Mouse (Mus musculus): Measurements from ENCODE around the gene C2cd5. TPM values are rescaled to one million over a fixed set of nuclear protein-coding genes. Genes with fewer than 3 reads are reported as not detected.

Gene C2cd5
- polyA plus RNA-seq, 1 experiment from 2014 or later, result 32.7 TPM

- H3K27me3 ChIP-seq (ENCODE audit: control insufficient read depth, insufficient read depth, low read length), result no peaks in the 10 kb centered on the region
- H3K9ac ChIP-seq (replicated peaks; ENCODE audit: low read depth, low read length), result no peak overlapping the region
- H3K4me1 ChIP-seq (ENCODE audit: control insufficient read depth, insufficient read depth, low read length), result no peaks in the 10 kb centered on the region
- no peak overlapping the region for H3K4me3 ChIP-seq (ENCODE audit: low read depth, low read length)
- WGBS, result 86% methylated on average over 15 of the region's 15 CpGs
- H3K36me3 ChIP-seq (ENCODE audit: control insufficient read depth, insufficient read depth, low read length), result peaks cover 11% of the 10 kb centered on the region
- H3K9me3 ChIP-seq (ENCODE audit: control insufficient read depth, low read depth, low read length), result no peaks in the 10 kb centered on the region
- ATAC-seq (ENCODE audit: insufficient number of reproducible peaks, insufficient read depth, low FRiP score, low read depth), result no peak
- H3K27ac ChIP-seq (ENCODE audit: low read length), result no peak overlapping the region
- no peak overlapping the region for H3K4me2 ChIP-seq (replicated peaks; ENCODE audit: low read depth, low read length)
Measured at GRCm38 (mm10) chr6:143047538-143048258, 52.2 kb downstream of the C2cd5 start.

GRCm38 (mm10) chr6:143041578-143041977 lies 58.4 kb downstream of the C2cd5 start:
- Histone ChIP-seq H3K4me1 (ENCODE audit: control insufficient read depth, insufficient read depth, low read length) (no peaks in the 10 kb centered on the region), H3K27me3 (ENCODE audit: control insufficient read depth, insufficient read depth, low read length) (no peaks in the 10 kb centered on the region), H3K36me3 (ENCODE audit: control insufficient read depth, insufficient read depth, low read length) (peaks cover 5% of the 10 kb centered on the region; the same call in 1 of the 2 replicates), H3K27ac (ENCODE audit: low read length) (no peak overlapping the region), H3K4me3 (ENCODE audit: low read depth, low read length) (no peak overlapping the region), H3K4me2 (replicated peaks; ENCODE audit: low read depth, low read length) (no peak overlapping the region), H3K9me3 (ENCODE audit: control insufficient read depth, low read depth, low read length) (no peaks in the 10 kb centered on the region), H3K9ac (replicated peaks; ENCODE audit: low read depth, low read length) (no peak overlapping the region)
- WGBS, result 79% methylated on average over 6 of the region's 6 CpGs
- ATAC-seq (ENCODE audit: insufficient number of reproducible peaks, insufficient read depth, low FRiP score, low read depth), result no peak

- Histone ChIP-seq H3K27ac (ENCODE audit: low read length) (no peak overlapping the region), H3K4me1 (ENCODE audit: control insufficient read depth, insufficient read depth, low read length) (no peaks in the 10 kb centered on the region), H3K4me2 (replicated peaks; ENCODE audit: low read depth, low read length) (no peak overlapping the region), H3K27me3 (ENCODE audit: control insufficient read depth, insufficient read depth, low read length) (no peaks in the 10 kb centered on the region), H3K36me3 (ENCODE audit: control insufficient read depth, insufficient read depth, low read length) (peaks cover 5% of the 10 kb centered on the region), H3K4me3 (ENCODE audit: low read depth, low read length) (no peak overlapping the region), H3K9me3 (ENCODE audit: control insufficient read depth, low read depth, low read length) (no peaks in the 10 kb centered on the region), H3K9ac (replicated peaks; ENCODE audit: low read depth, low read length) (no peak overlapping the region)
- 60% methylated on average over 4 of the region's 4 CpGs for WGBS
- ATAC-seq (ENCODE audit: insufficient number of reproducible peaks, insufficient read depth, low FRiP score, low read depth), result no peak
Measured at GRCm38 (mm10) chr6:143035261-143035660, 64.7 kb downstream of the C2cd5 start.

DNA sequence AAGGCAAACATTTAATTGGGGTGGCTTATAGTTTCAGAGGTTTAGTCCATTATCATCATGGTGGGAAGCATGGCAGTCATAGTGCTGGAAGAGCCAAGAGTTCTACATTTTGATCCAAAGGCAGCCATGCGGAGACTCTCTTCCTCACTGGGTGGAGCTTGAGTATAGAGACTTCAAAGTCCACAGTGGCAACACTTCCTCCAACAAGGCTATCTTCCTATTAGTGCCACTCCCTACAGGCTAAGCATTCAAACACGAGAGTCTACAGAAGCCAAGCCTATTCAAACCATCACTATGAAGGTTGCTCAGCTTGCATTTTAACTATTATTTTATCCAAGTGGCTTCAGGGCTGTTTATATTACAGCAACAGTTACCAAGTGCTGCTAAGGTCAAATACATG lies 65.4 kb downstream of the C2cd5 start:
- Histone ChIP-seq H3K4me1 (ENCODE audit: control insufficient read depth, insufficient read depth, low read length) (no peaks in the 10 kb centered on the region), H3K36me3 (ENCODE audit: control insufficient read depth, insufficient read depth, low read length) (peaks cover 9% of the 10 kb centered on the region), H3K9me3 (ENCODE audit: control insufficient read depth, low read depth, low read length) (no peaks in the 10 kb centered on the region), H3K4me3 (ENCODE audit: low read depth, low read length) (no peak overlapping the region), H3K9ac (replicated peaks; ENCODE audit: low read depth, low read length) (no peak overlapping the region), H3K27ac (ENCODE audit: low read length) (no peak overlapping the region), H3K4me2 (replicated peaks; ENCODE audit: low read depth, low read length) (no peak overlapping the region), H3K27me3 (ENCODE audit: control insufficient read depth, insufficient read depth, low read length) (no peaks in the 10 kb centered on the region)
- 93% methylated on average over 2 of the region's 2 CpGs for WGBS
- no peak for ATAC-seq (ENCODE audit: insufficient number of reproducible peaks, insufficient read depth, low FRiP score, low read depth)

DNA sequence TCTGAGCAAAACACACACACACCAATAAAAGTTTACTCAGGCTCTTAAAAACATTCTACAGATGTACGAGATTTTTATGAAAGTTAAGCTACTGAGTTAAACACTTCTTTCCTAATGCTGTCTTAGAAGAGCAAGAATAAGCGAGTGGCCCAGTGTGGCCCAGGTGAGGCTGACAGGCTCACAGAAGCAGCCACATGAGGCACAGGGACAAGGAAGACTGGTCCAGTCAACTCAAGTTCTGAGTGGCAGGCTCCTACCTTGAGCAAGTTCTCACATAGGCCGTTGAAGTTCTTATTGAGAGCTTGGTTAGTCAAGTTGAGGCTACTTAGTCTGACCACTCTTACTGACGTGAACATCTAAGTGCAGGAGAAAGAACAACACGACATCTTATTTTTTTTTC lies 69.4 kb downstream of the C2cd5 start:
- H3K9me3 ChIP-seq (ENCODE audit: control insufficient read depth, low read depth, low read length), result no peaks in the 10 kb centered on the region
- H3K4me2 ChIP-seq (replicated peaks; ENCODE audit: low read depth, low read length), result no peak overlapping the region
- H3K36me3 ChIP-seq (ENCODE audit: control insufficient read depth, insufficient read depth, low read length), result peaks cover 9% of the 10 kb centered on the region; the same call in 1 of the 2 replicates
- no peak for ATAC-seq (ENCODE audit: insufficient number of reproducible peaks, insufficient read depth, low FRiP score, low read depth)
- H3K4me1 ChIP-seq (ENCODE audit: control insufficient read depth, insufficient read depth, low read length), result no peaks in the 10 kb centered on the region
- H3K9ac ChIP-seq (replicated peaks; ENCODE audit: low read depth, low read length), result no peak overlapping the region
- WGBS, result 91% methylated on average over 5 of the region's 5 CpGs
- H3K27ac ChIP-seq (ENCODE audit: low read length), result no peak overlapping the region
- H3K4me3 ChIP-seq (ENCODE audit: low read depth, low read length), result no peak overlapping the region
- no peaks in the 10 kb centered on the region for H3K27me3 ChIP-seq (ENCODE audit: control insufficient read depth, insufficient read depth, low read length)

DNA sequence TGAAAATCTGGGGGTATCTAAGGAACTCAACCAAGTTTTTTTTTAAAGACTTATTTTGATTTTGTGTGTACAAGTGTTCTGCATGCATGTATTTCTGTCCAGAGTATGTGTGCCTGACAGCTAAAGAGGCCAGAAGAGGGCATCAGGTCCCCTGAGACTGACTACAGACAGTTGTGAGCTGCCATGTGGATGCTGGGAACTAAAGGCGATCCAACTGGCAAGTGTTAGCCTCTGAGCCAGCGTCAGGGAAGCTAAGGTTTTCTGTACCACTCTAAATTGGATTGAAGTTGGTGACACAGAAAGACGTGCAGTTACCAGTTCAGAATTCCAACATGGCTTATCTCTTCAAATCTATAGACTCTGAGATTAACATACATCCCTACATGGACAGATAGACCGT lies 72.0 kb downstream of the C2cd5 start:
- Histone ChIP-seq H3K4me1 (ENCODE audit: control insufficient read depth, insufficient read depth, low read length) (no peaks in the 10 kb centered on the region), H3K9me3 (ENCODE audit: control insufficient read depth, low read depth, low read length) (no peaks in the 10 kb centered on the region), H3K27ac (ENCODE audit: low read length) (no peak overlapping the region), H3K9ac (replicated peaks; ENCODE audit: low read depth, low read length) (no peak overlapping the region), H3K36me3 (ENCODE audit: control insufficient read depth, insufficient read depth, low read length) (peaks cover 9% of the 10 kb centered on the region; the same call in 1 of the 2 replicates), H3K4me3 (ENCODE audit: low read depth, low read length) (no peak overlapping the region), H3K4me2 (replicated peaks; ENCODE audit: low read depth, low read length) (no peak overlapping the region), H3K27me3 (ENCODE audit: control insufficient read depth, insufficient read depth, low read length) (no peaks in the 10 kb centered on the region)
- ATAC-seq (ENCODE audit: insufficient number of reproducible peaks, insufficient read depth, low FRiP score, low read depth), result no peak
- WGBS, result 92% methylated on average over 4 of the region's 4 CpGs

- Histone ChIP-seq H3K27ac (ENCODE audit: low read length) (0 out of 2 replicates have a peak overlapping the region, but pooled peaks have one; percentile 23), H3K4me1 (ENCODE audit: control insufficient read depth, insufficient read depth, low read length) (no peaks in the 10 kb centered on the region), H3K9ac (replicated peaks; ENCODE audit: low read depth, low read length) (no peak overlapping the region), H3K4me3 (ENCODE audit: low read depth, low read length) (no peak overlapping the region), H3K4me2 (replicated peaks; ENCODE audit: low read depth, low read length) (no peak overlapping the region), H3K27me3 (ENCODE audit: control insufficient read depth, insufficient read depth, low read length) (no peaks in the 10 kb centered on the region), H3K9me3 (ENCODE audit: control insufficient read depth, low read depth, low read length) (no peaks in the 10 kb centered on the region), H3K36me3 (ENCODE audit: control insufficient read depth, insufficient read depth, low read length) (peaks cover 9% of the 10 kb centered on the region; the same call in 1 of the 2 replicates)
- WGBS, result 44% methylated on average over 10 of the region's 10 CpGs
- ATAC-seq (ENCODE audit: insufficient number of reproducible peaks, insufficient read depth, low FRiP score, low read depth), result peak; percentile 33; the same call in 1 of the 2 replicates
Measured at GRCm38 (mm10) chr6:143027402-143027801, 72.5 kb downstream of the C2cd5 start.

- H3K27me3 ChIP-seq (ENCODE audit: control insufficient read depth, insufficient read depth, low read length), result no peaks in the 10 kb centered on the region
- no peak overlapping the region for H3K27ac ChIP-seq (ENCODE audit: low read length)
- no peaks in the 10 kb centered on the region for H3K4me1 ChIP-seq (ENCODE audit: control insufficient read depth, insufficient read depth, low read length)
- no peaks in the 10 kb centered on the region for H3K36me3 ChIP-seq (ENCODE audit: control insufficient read depth, insufficient read depth, low read length)
- H3K9me3 ChIP-seq (ENCODE audit: control insufficient read depth, low read depth, low read length), result no peaks in the 10 kb centered on the region
- no peak overlapping the region for H3K4me2 ChIP-seq (replicated peaks; ENCODE audit: low read depth, low read length)
- whole genome bisulfite sequencing, result 65% methylated on average over 6 of the region's 6 CpGs
- H3K9ac ChIP-seq (replicated peaks; ENCODE audit: low read depth, low read length), result no peak overlapping the region
- ATAC-seq (ENCODE audit: insufficient number of reproducible peaks, insufficient read depth, low FRiP score, low read depth), result no peak
- no peak overlapping the region for H3K4me3 ChIP-seq (ENCODE audit: low read depth, low read length)
Measured at GRCm38 (mm10) chr6:143023691-143024090, 76.2 kb downstream of the C2cd5 start.

- ATAC-seq (ENCODE audit: insufficient number of reproducible peaks, insufficient read depth, low FRiP score, low read depth), result no peak
Measured at GRCm38 (mm10) chr6:143021756-143022155, 78.2 kb downstream of the C2cd5 start.

More at GRCm38 (mm10) chr6:143021756-143022155, 78.2 kb downstream of the C2cd5 start:
- Histone ChIP-seq H3K27me3 (ENCODE audit: control insufficient read depth, insufficient read depth, low read length) (no peaks in the 10 kb centered on the region), H3K36me3 (ENCODE audit: control insufficient read depth, insufficient read depth, low read length) (no peaks in the 10 kb centered on the region), H3K4me2 (replicated peaks; ENCODE audit: low read depth, low read length) (no peak overlapping the region), H3K27ac (ENCODE audit: low read length) (no peak overlapping the region), H3K4me3 (ENCODE audit: low read depth, low read length) (no peak overlapping the region), H3K4me1 (ENCODE audit: control insufficient read depth, insufficient read depth, low read length) (no peaks in the 10 kb centered on the region), H3K9me3 (ENCODE audit: control insufficient read depth, low read depth, low read length) (no peaks in the 10 kb centered on the region), H3K9ac (replicated peaks; ENCODE audit: low read depth, low read length) (no peak overlapping the region)
- 88% methylated on average over 8 of the region's 8 CpGs for WGBS
